Mouse (Mus musculus) G1E (cell line): ENCODE measurements around the gene Myo16. TPM values are rescaled to one million over a fixed set of nuclear protein-coding genes. Genes with fewer than 3 reads are reported as not detected.

Experiments
- ATAC-seq: 2 replicates; pipeline ENCODE4 v1.8.0; 2016; ENCODE audit warnings: mild to moderate bottlenecking; ENCODE audit not compliant: insufficient number of reproducible peaks, poor library complexity, low FRiP score, severe bottlenecking; ENCODE audit errors: extremely low read depth
- DNase-seq: peaks from one replicate; pipeline ENCODE4 v3.0.0; 2012; ENCODE audit warnings: low spot score
- H3K27me3 ChIP-seq: 2 replicates; pipeline ENCODE4 v1.6.1; 2012; ENCODE audit warnings: mild to moderate bottlenecking, low read length, inconsistent platforms; ENCODE audit not compliant: insufficient read depth
- H3K36me3 ChIP-seq: replicated peaks from 2 replicates; pipeline ENCODE3; 2012; ENCODE audit warnings: mild to moderate bottlenecking, inconsistent platforms
- H3K4me1 ChIP-seq: 2 replicates; pipeline ENCODE4 v1.6.1; 2012; ENCODE audit warnings: low read depth, low read length, inconsistent platforms, mixed read lengths; ENCODE audit not compliant: insufficient read depth
- H3K4me3 ChIP-seq: 2 replicates; pipeline ENCODE4 v1.5.1; 2012; ENCODE audit warnings: low read depth, mild to moderate bottlenecking, inconsistent platforms, low read length, moderate library complexity, mixed read lengths
- H3K9me3 ChIP-seq: replicated peaks from 2 replicates; pipeline ENCODE4 v1.6.1; 2012; ENCODE audit warnings: inconsistent platforms
- CTCF ChIP-seq: IDR thresholded peaks from 2 replicates; pipeline ENCODE4 v1.5.1; 2012; ENCODE audit warnings: low read depth, low read length, inconsistent platforms, mixed read lengths
- GATA1 ChIP-seq: IDR thresholded peaks from 2 replicates; pipeline ENCODE4 v1.6.1; 2012; ENCODE audit warnings: borderline replicate concordance, low read length, inconsistent platforms, mixed read lengths
- GATA2 ChIP-seq: IDR thresholded peaks from 2 replicates; pipeline ENCODE4 v1.6.1; 2012; ENCODE audit warnings: low read depth, low read length, inconsistent platforms, borderline replicate concordance
- POLR2AphosphoS5 ChIP-seq: IDR thresholded peaks from 2 replicates; pipeline ENCODE4 v1.6.1; 2012; ENCODE audit warnings: low read depth, low read length, inconsistent platforms; ENCODE audit not compliant: insufficient replicate concordance
- TAL1 ChIP-seq: conservative IDR thresholded peaks from 2 replicates; pipeline ENCODE4 v1.6.1; 2012; ENCODE audit warnings: low read depth, low read length, inconsistent platforms, mixed read lengths
- polyA plus RNA-seq: library from polyadenylated mRNA; stranded (reverse); fragments of >175 nt; gene quantifications from 2 replicates; pipeline ENCODE4 v1.2.3, GENCODE M21; 2012
- total RNA-seq, 2 experiments: library from RNA; stranded (forward) in 1 of 2; stranded (reverse) in 1 of 2; fragments of 200-1000 nt in 1 of 2; fragments of >200 nt in 1 of 2; fragmentation: Nextera tagmentation in 1 of 2; gene quantifications; 2 replicates each; pipeline ENCODE4 v1.2.3; 2014 to 2017

Gene Myo16
- total and polyA plus RNA-seq, 3 experiments: 0.27 to 0.90 (median 0.38) TPM

GRCm38 (mm10) chr8:10638871-10639270, 485.2 kb downstream of the Myo16 start:
- no peak for DNase-seq
- Histone ChIP-seq H3K27me3 (no peaks in the 10 kb centered on the region), H3K4me1 (peaks cover 74% of the 10 kb centered on the region), H3K4me3 (no peak overlapping the region), H3K9me3 (no peaks in the 10 kb centered on the region), H3K36me3 (peaks cover 4% of the 10 kb centered on the region)
- TF ChIP-seq POLR2AphosphoS5: no peak
- TF ChIP-seq CTCF: no peak
- no peak for TF ChIP-seq GATA1
- no peak for TF ChIP-seq TAL1
- no peak for TF ChIP-seq GATA2
- ATAC-seq: no peak

- no peaks in the 10 kb centered on the region for H3K36me3 ChIP-seq
- H3K4me3 ChIP-seq: peak overlapping the region; percentile 5; the same call in 1 of the 2 replicates
- H3K27me3 ChIP-seq: no peaks in the 10 kb centered on the region
- peaks cover 69% of the 10 kb centered on the region for H3K4me1 ChIP-seq
- no peaks in the 10 kb centered on the region for H3K9me3 ChIP-seq
- TF ChIP-seq CTCF (no peak), POLR2AphosphoS5 (no peak), TAL1 (no peak), GATA1 (no peak), GATA2 (no peak)
- no peak for DNase-seq
- ATAC-seq: no peak
Observed at GRCm38 (mm10) chr8:10640176-10640810, 486.6 kb downstream of the Myo16 start.

DNA sequence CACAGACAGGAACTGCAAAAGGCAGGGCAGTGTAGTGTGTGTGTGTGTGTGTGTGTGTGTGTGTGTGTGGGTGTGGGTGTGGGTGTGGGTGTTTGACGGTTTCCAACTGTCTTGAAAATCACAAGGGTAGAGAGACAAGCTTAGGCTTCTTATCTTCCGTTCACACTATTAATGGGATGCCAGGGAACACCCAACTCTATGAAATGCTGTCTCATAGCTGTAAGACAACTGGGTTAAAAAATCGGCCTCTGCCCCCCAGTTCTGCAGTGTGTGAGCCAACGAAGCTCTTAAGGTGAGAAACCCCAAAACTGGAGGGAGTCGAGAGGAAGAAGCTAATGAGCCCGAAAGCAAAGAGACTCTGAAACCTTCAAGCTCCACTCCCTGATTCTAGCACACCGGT, 487.1 kb downstream of the Myo16 start:
- TF ChIP-seq TAL1 (peak; percentile 37; the same call in 1 of the 2 replicates), CTCF (no peak), GATA1 (no peak)
- Histone ChIP-seq H3K27me3 (no peaks in the 10 kb centered on the region), H3K9me3 (no peaks in the 10 kb centered on the region), H3K4me3 (peak overlapping the region; percentile 13; the same call in 1 of the 2 replicates), H3K36me3 (no peaks in the 10 kb centered on the region), H3K4me1 (peaks cover 66% of the 10 kb centered on the region)
- ATAC-seq (peak; percentile 75), DNase-seq (peak; percentile 50)

DNA sequence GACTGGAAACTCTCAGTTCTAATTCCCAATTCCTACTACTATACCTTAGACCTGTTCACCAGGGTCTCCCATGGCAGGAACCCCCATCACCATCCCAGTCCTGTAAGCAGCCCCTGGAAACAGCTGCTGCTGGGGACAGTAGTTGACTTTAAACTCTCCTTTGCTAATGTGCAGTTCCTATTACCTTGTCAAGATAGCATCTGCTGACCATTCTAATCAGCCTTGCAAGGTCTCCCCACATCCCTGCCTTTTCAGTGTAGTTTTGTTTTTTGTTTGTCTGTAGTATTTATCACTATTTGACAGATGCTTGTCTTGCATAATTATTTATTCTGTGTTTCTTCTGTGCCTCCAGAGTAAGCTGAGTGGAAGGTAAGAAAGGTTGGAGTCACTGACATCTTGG, 487.6 kb downstream of the Myo16 start:
- Histone ChIP-seq H3K4me1 (peaks cover 65% of the 10 kb centered on the region), H3K36me3 (no peaks in the 10 kb centered on the region), H3K27me3 (no peaks in the 10 kb centered on the region), H3K4me3 (peak overlapping the region; percentile 13; the same call in 1 of the 2 replicates), H3K9me3 (no peaks in the 10 kb centered on the region)
- DNase-seq (peak; percentile 21), ATAC-seq (peak; percentile 70)
- TF ChIP-seq TAL1 (peak; percentile 83), GATA2 (no peak), CTCF (no peak)

GRCm38 (mm10) chr8:10643244-10643643, 489.5 kb downstream of the Myo16 start:
- Histone ChIP-seq H3K4me3 (no peak overlapping the region), H3K9me3 (no peaks in the 10 kb centered on the region), H3K4me1 (peaks cover 69% of the 10 kb centered on the region), H3K27me3 (peaks cover 2% of the 10 kb centered on the region), H3K36me3 (no peaks in the 10 kb centered on the region)
- ATAC-seq (no peak), DNase-seq (no peak)
- TF ChIP-seq TAL1 (no peak), POLR2AphosphoS5 (no peak), GATA1 (no peak), CTCF (no peak), GATA2 (no peak)

DNA sequence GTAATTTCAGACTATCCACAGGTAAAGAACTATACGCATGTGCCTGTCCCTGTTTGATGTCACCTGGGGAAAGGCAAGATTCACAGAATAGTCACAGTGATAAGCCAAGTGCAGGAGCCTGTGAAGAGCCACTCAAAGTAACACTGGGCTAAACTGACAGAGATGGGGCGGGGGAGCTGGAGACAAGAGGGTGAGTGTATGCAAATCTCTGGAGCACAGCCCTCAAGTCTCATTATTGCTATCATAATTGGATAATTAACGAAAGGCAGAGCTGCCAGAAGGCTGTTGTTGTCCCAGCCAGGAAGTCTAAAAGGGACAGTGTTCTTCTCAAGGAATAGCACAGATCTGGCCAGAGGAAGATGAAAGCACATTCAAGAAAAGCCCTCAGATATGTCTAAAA, 490.8 kb downstream of the Myo16 start:
- ATAC-seq (no peak), DNase-seq (no peak)
- Histone ChIP-seq H3K36me3 (no peaks in the 10 kb centered on the region), H3K9me3 (no peaks in the 10 kb centered on the region), H3K27me3 (peaks cover 2% of the 10 kb centered on the region), H3K4me3 (no peak overlapping the region), H3K4me1 (peaks cover 61% of the 10 kb centered on the region)
- TF ChIP-seq TAL1 (no peak), GATA1 (no peak), GATA2 (no peak), POLR2AphosphoS5 (no peak), CTCF (no peak)
